Mouse (Mus musculus) liver, postnatal 0 days (tissue): Measurements from ENCODE around the gene Magi2.

Source experiments
- CTCF ChIP-seq: sonication (generic); IDR thresholded peaks from 2 replicates; pipeline ENCODE4 v1.5.1; 2016; ENCODE audit warnings: antibody characterized with exemption, low read depth
- EP300 ChIP-seq: IDR thresholded peaks from 2 replicates; pipeline ENCODE4 v1.6.1; 2016; ENCODE audit warnings: antibody characterized with exemption, low read depth, mild to moderate bottlenecking

DNA sequence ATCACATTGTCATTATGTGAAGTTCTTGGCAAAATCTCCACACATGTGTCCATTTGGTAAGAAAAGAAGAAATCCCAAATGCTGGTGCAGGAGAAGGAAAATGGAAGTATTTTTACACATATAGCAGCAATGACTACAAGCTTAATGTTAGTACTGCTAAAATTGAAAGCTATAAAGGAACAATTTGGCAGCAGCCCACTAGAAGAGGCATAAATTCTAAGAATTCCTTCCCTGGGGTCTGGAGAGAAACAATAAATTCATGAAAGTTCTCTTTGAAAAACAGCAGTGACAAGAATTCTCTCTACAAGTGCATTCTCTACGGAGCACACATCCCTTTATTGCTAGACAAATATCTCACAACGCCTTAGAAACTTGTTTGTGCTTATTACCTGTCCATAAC lies 913.4 kb downstream of the Magi2 start:
- no peak for TF ChIP-seq CTCF
- no peak for TF ChIP-seq EP300
